Mouse (Mus musculus) hindbrain, embryonic 15.5 days (tissue): Measurements from ENCODE around the gene Elfn2. TPM values are rescaled to one million over a fixed set of nuclear protein-coding genes. Genes with fewer than 3 reads are reported as not detected.

Experiments used
- ATAC-seq: fragments of 200-750 bp; cut with Nextera tagmentation; 2 replicates; pipeline ENCODE4 v1.8.0; 2017; ENCODE audit warnings: low read depth, moderate number of reproducible peaks, moderate TSS enrichment; ENCODE audit not compliant: low FRiP score
- H3K27ac ChIP-seq: fragments of 300-500 bp; sonication (generic); replicated peaks from 2 replicates; pipeline ENCODE4 v1.5.1; 2015; ENCODE audit warnings: mild to moderate bottlenecking, inconsistent platforms
- H3K27me3 ChIP-seq: fragments of 300-500 bp; sonication (generic); 2 replicates; pipeline ENCODE4 v1.6.1; 2015; ENCODE audit warnings: control low read depth, inconsistent platforms
- H3K36me3 ChIP-seq: fragments of 300-500 bp; sonication (generic); 2 replicates; pipeline ENCODE4 v1.6.1; 2015; ENCODE audit warnings: control low read depth, inconsistent platforms
- H3K4me1 ChIP-seq: fragments of 300-500 bp; sonication (generic); replicated peaks from 2 replicates; pipeline ENCODE4 v1.6.1; 2015; ENCODE audit warnings: control low read depth, inconsistent platforms
- H3K4me2 ChIP-seq: fragments of 300-500 bp; sonication (generic); 2 replicates; pipeline ENCODE4 v1.6.1; 2015; ENCODE audit warnings: moderate library complexity, mild to moderate bottlenecking, inconsistent platforms
- H3K4me3 ChIP-seq: fragments of 300-500 bp; sonication (generic); 2 replicates; pipeline ENCODE4 v1.5.1; 2015; ENCODE audit warnings: mild to moderate bottlenecking, inconsistent platforms
- H3K9ac ChIP-seq: fragments of 300-500 bp; sonication (generic); 2 replicates; pipeline ENCODE4 v1.6.1; 2015; ENCODE audit warnings: inconsistent platforms
- H3K9me3 ChIP-seq: fragments of 300-500 bp; sonication (generic); 2 replicates; pipeline ENCODE4 v1.6.1; 2016; ENCODE audit warnings: control low read depth, inconsistent platforms
- WGBS: fragments of 180-500 bp; shearing (Covaris S2); methylation state at CpG from one replicate; pipeline ENCODE4 v1.1.7; 2015; 5-methylcytosine and 5-hydroxymethylcytosine counted together
- polyA plus RNA-seq: library from polyadenylated mRNA; unstranded; fragments of >200 nt; fragmentation: Nextera tagmentation; extraction: Ambion mirVana; gene quantifications from 2 replicates; pipeline ENCODE4 v1.2.1, GENCODE M21; 2015

Gene Elfn2
- polyA plus RNA-seq, 1 experiment from 2014 or later: 11.7 TPM

DNA sequence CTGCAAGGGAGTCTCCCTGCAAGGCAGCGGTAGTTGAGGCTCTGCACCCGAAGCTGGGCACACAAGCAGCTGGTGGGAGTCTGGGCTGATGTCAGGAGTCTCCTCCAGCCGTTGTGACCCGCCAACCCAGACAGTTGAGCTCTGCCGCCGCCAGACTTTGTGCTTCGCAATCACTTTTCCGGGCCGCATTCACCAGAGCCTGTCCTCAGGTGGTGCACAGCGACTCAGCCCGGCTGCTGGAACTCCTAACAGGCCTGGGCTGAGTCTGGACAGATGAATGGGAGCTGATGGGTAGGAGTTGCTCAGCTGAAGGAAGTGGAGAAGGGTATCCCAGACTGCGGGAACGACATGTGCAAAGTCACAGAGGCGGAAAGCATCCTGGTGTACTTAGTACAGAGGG lies 845 bp upstream of the Elfn2 start:
- WGBS: 6% methylated on average over 14 of the region's 14 CpGs
- Histone ChIP-seq H3K9ac (no peak overlapping the region), H3K4me2 (peak overlapping the region; percentile 92), H3K27ac (no peak overlapping the region), H3K4me3 (peak overlapping the region; percentile 80), H3K4me1 (peaks cover 51% of the 10 kb centered on the region), H3K27me3 (0 out of 2 replicates have a peak, but pooled peaks cover 7% of the 10 kb centered on the region), H3K36me3 (no peaks in the 10 kb centered on the region), H3K9me3 (no peaks in the 10 kb centered on the region)
- ATAC-seq: no peak

DNA sequence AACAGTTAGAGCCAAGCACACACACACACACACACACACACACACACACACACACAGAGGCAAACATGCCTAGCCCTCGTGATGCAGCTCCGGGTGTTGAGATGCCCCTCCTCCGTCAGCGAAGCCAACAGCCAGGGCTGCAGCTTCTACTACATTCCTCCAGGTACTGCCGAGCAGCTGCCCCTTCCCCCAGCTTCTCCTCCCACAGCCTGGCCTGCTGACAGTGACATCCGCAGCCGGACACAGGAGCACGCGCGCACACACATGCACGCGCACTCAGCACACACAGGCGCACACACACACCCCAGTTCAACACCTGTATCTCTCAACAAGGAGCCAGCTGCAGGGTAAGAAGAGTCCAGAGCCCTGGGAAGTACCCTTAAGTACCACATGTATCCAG lies 1.6 kb downstream of the Elfn2 start:
- Histone ChIP-seq H3K9me3 (no peaks in the 10 kb centered on the region), H3K9ac (peak overlapping the region; percentile 87), H3K27ac (peak overlapping the region; percentile 87), H3K27me3 (0 out of 2 replicates have a peak, but pooled peaks cover 7% of the 10 kb centered on the region), H3K4me2 (peak overlapping the region; percentile 92), H3K4me3 (peak overlapping the region; percentile 80), H3K4me1 (peaks cover 76% of the 10 kb centered on the region), H3K36me3 (no peaks in the 10 kb centered on the region)
- 49% methylated on average over 13 of the region's 13 CpGs for WGBS
- ATAC-seq: no peak

- Histone ChIP-seq H3K9me3 (no peaks in the 10 kb centered on the region), H3K9ac (no peak overlapping the region), H3K4me1 (peaks cover 87% of the 10 kb centered on the region), H3K27me3 (0 out of 2 replicates have a peak, but pooled peaks cover 7% of the 10 kb centered on the region), H3K4me3 (0 out of 2 replicates have a peak overlapping the region, but pooled peaks have one; percentile 80), H3K36me3 (no peaks in the 10 kb centered on the region), H3K4me2 (peak overlapping the region; percentile 92), H3K27ac (no peak overlapping the region)
- WGBS: 56% methylated on average over 5 of the region's 5 CpGs
- no peak for ATAC-seq
Observed at GRCm38 (mm10) chr15:78715856-78716255, 2.7 kb downstream of the Elfn2 start.

- Histone ChIP-seq H3K4me2 (peak overlapping the region; percentile 61; the same call in 1 of the 2 replicates), H3K4me1 (peaks cover 84% of the 10 kb centered on the region), H3K27ac (no peak overlapping the region), H3K9me3 (no peaks in the 10 kb centered on the region), H3K4me3 (no peak overlapping the region), H3K27me3 (0 out of 2 replicates have a peak, but pooled peaks cover 7% of the 10 kb centered on the region), H3K36me3 (no peaks in the 10 kb centered on the region), H3K9ac (no peak overlapping the region)
- WGBS: 65% methylated on average over 7 of the region's 7 CpGs
- ATAC-seq: no peak
Observed at GRCm38 (mm10) chr15:78713751-78714150, 4.8 kb downstream of the Elfn2 start.

DNA sequence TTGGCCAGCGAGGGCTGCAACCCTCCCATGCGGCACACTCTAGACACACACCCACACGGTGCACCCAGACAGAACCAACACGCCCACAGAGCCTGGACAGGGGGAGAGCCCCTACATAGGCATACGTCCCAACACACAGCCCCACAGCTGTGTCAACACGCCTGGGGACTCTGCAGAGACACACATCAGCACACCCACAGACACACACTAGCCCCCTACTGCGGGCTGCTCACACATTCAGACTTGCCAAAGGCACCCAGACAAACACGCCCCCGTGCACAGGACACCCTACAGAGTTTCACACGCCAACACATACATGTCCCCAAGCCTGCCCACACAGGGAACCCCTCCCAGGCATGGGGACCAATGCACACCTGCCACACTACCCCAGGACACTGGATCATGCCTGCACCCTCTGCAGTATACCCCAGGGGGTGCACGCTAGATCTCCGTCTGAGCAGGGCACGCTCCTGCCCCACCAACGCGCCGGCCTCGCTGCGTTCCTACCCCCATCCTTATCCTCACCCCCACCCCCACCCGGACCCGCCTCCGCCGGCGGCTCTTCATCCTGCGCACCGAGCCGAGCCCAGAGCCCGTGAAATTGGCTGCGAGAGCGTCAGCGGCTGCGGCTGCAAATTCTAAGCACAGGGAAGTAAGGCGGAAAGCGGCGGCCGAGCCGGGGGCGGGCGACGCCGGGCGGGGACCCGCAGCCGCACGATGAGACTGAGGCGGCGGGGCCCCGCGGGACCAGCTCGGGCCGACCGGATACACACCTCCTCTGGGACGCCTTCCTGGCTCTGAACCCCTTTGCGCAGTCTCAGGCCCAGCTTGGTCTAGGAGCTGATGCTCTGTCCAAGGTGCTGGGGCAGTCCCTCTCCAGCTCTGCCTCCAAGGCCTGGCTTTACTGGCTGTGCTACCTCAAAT lies 6.0 kb downstream of the Elfn2 start:
- ATAC-seq: 0 out of 2 replicates have a peak, but pooled peaks have one; percentile 16
- Histone ChIP-seq H3K4me1 (peaks cover 74% of the 10 kb centered on the region), H3K27ac (no peak overlapping the region; the same call in 1 of the 2 replicates), H3K9ac (peak overlapping the region; percentile 45), H3K27me3 (0 out of 2 replicates have a peak, but pooled peaks cover 7% of the 10 kb centered on the region), H3K4me3 (peak overlapping the region; percentile 34), H3K36me3 (no peaks in the 10 kb centered on the region), H3K4me2 (peak overlapping the region; percentile 61), H3K9me3 (no peaks in the 10 kb centered on the region)
- WGBS: 9% methylated on average over 47 of the region's 53 CpGs

DNA sequence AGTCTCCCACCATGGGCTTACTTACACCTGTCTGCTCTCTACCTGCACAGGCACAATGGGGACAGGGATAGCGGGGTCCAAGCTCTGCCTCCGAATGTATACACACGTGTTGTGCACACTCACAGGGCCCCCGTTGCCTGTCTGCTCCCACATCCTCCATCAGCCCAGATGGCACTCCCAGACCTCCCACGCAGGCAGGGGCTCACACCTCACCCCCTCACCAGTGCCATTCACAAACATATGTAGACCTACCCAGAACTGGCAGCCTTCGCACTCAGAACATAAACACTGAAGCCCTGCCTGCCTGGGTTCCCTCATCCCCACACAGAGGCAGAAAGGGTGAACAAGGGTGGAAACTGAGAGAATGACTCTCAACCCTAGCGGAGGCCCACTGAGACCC lies 6.6 kb downstream of the Elfn2 start:
- Histone ChIP-seq H3K4me3 (peak overlapping the region; percentile 34), H3K4me2 (peak overlapping the region; percentile 61), H3K36me3 (no peaks in the 10 kb centered on the region), H3K27ac (no peak overlapping the region), H3K4me1 (peaks cover 72% of the 10 kb centered on the region), H3K27me3 (0 out of 2 replicates have a peak, but pooled peaks cover 7% of the 10 kb centered on the region), H3K9me3 (no peaks in the 10 kb centered on the region), H3K9ac (no peak overlapping the region)
- 68% methylated on average over 7 of the region's 7 CpGs for WGBS
- no peak for ATAC-seq

DNA sequence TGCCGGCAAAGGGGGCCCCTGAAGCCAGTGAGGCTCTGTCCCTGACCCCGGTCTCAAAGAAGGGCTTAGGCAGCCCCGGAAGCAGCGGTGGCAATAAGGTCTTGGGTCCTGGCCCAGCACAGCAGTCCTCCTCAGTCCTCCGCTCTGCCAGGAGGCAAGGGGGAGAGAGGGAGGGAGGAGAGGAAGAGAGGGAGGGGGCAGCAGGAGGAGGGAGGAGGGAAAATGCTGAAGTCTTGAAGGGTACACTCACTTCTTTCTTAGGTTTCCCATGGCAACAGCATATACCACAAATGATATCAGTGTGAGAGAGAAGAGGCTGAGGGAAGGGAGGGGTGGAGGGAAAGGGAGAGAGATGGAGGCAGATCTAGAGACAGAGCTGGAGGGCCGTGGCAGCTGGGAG lies 7.9 kb downstream of the Elfn2 start:
- H3K27ac ChIP-seq: peak overlapping the region; percentile 43; the same call in 1 of the 2 replicates
- WGBS: 24% methylated on average over 6 of the region's 6 CpGs
- peak overlapping the region; percentile 8 for H3K4me3 ChIP-seq

GRCm38 (mm10) chr15:78709767-78710166 lies 8.8 kb downstream of the Elfn2 start:
- H3K4me3 ChIP-seq: no peak overlapping the region; the same call in 1 of the 2 replicates
- peak overlapping the region; percentile 43; the same call in 1 of the 2 replicates for H3K27ac ChIP-seq
- no peaks in the 10 kb centered on the region for H3K36me3 ChIP-seq
- H3K4me1 ChIP-seq: peaks cover 52% of the 10 kb centered on the region
- H3K27me3 ChIP-seq: no peaks in the 10 kb centered on the region
- H3K9me3 ChIP-seq: no peaks in the 10 kb centered on the region
- ATAC-seq: peak; percentile 59
- WGBS: 11% methylated on average over 7 of the region's 7 CpGs
- H3K9ac ChIP-seq: no peak overlapping the region
- peak overlapping the region; percentile 43 for H3K4me2 ChIP-seq

More for the DNA sequence above, 7.9 kb downstream of the Elfn2 start:
- H3K9ac ChIP-seq: peak overlapping the region; percentile 13; the same call in 1 of the 2 replicates
- H3K4me1 ChIP-seq: peaks cover 61% of the 10 kb centered on the region
- ATAC-seq: peak; percentile 61
- no peaks in the 10 kb centered on the region for H3K36me3 ChIP-seq
- H3K4me2 ChIP-seq: peak overlapping the region; percentile 43
- no peaks in the 10 kb centered on the region for H3K9me3 ChIP-seq
- H3K27me3 ChIP-seq: 0 out of 2 replicates have a peak, but pooled peaks cover 2% of the 10 kb centered on the region

GRCm38 (mm10) chr15:78706630-78707029 lies 11.9 kb downstream of the Elfn2 start:
- Histone ChIP-seq H3K27me3 (no peaks in the 10 kb centered on the region), H3K4me3 (no peak overlapping the region), H3K4me2 (no peak overlapping the region), H3K4me1 (peaks cover 27% of the 10 kb centered on the region), H3K9me3 (no peaks in the 10 kb centered on the region), H3K9ac (no peak overlapping the region), H3K36me3 (no peaks in the 10 kb centered on the region), H3K27ac (no peak overlapping the region)
- no peak for ATAC-seq
- 38% methylated on average over 3 of the region's 3 CpGs for WGBS

- ATAC-seq: no peak
- Histone ChIP-seq H3K9ac (no peak overlapping the region), H3K27me3 (no peaks in the 10 kb centered on the region), H3K36me3 (no peaks in the 10 kb centered on the region), H3K27ac (no peak overlapping the region), H3K9me3 (no peaks in the 10 kb centered on the region), H3K4me3 (no peak overlapping the region), H3K4me1 (peaks cover 9% of the 10 kb centered on the region), H3K4me2 (no peak overlapping the region)
- 74% methylated on average over 4 of the region's 4 CpGs for WGBS
Observed at GRCm38 (mm10) chr15:78704824-78705223, 13.7 kb downstream of the Elfn2 start.

- H3K4me3 ChIP-seq: no peak overlapping the region
- no peaks in the 10 kb centered on the region for H3K9me3 ChIP-seq
- H3K27ac ChIP-seq: no peak overlapping the region
- WGBS: 94% methylated on average over 3 of the region's 3 CpGs
- H3K4me2 ChIP-seq: no peak overlapping the region
- no peaks in the 10 kb centered on the region for H3K36me3 ChIP-seq
- peaks cover 5% of the 10 kb centered on the region; the same call in 1 of the 2 replicates for H3K4me1 ChIP-seq
- H3K27me3 ChIP-seq: no peaks in the 10 kb centered on the region
- no peak for ATAC-seq
- H3K9ac ChIP-seq: no peak overlapping the region
Observed at GRCm38 (mm10) chr15:78704007-78704406, 14.6 kb downstream of the Elfn2 start.

GRCm38 (mm10) chr15:78700420-78700819 lies 18.2 kb downstream of the Elfn2 start:
- no peaks in the 10 kb centered on the region for H3K27me3 ChIP-seq
- H3K4me3 ChIP-seq: no peak overlapping the region
- ATAC-seq: no peak
- WGBS: 88% methylated on average over 2 of the region's 2 CpGs
- peaks cover 22% of the 10 kb centered on the region for H3K4me1 ChIP-seq
- no peaks in the 10 kb centered on the region for H3K36me3 ChIP-seq
- no peaks in the 10 kb centered on the region for H3K9me3 ChIP-seq
- no peak overlapping the region for H3K27ac ChIP-seq
- no peak overlapping the region for H3K9ac ChIP-seq
- no peak overlapping the region for H3K4me2 ChIP-seq
